Mouse (Mus musculus) intestine, embryonic 15.5 days (tissue): Measurements from ENCODE around the gene Ptcd2. TPM values are rescaled to one million over a fixed set of nuclear protein-coding genes. Genes with fewer than 3 reads are reported as not detected.

Experiments used
- ATAC-seq: fragments of 200-750 bp; cut with Nextera tagmentation; 2 replicates; pipeline ENCODE4 v1.8.0; 2017; ENCODE audit warnings: moderate TSS enrichment, moderate library complexity
- H3K27ac ChIP-seq: fragments of 300-500 bp; sonication (generic); 2 replicates; pipeline ENCODE4 v1.5.1; 2015; ENCODE audit warnings: mild to moderate bottlenecking, inconsistent platforms
- H3K27me3 ChIP-seq: fragments of 300-500 bp; sonication (generic); replicated peaks from 2 replicates; pipeline ENCODE4 v1.6.1; 2015; ENCODE audit warnings: inconsistent platforms
- H3K36me3 ChIP-seq: fragments of 300-500 bp; sonication (generic); 2 replicates; pipeline ENCODE4 v1.6.1; 2015; ENCODE audit warnings: inconsistent platforms
- H3K4me1 ChIP-seq: fragments of 300-500 bp; sonication (generic); replicated peaks from 2 replicates; pipeline ENCODE4 v1.6.1; 2015; ENCODE audit warnings: inconsistent platforms
- H3K4me2 ChIP-seq: fragments of 300-500 bp; sonication (generic); replicated peaks from 2 replicates; pipeline ENCODE4 v1.6.1; 2015; ENCODE audit warnings: mild to moderate bottlenecking, inconsistent platforms
- H3K4me3 ChIP-seq: fragments of 300-500 bp; sonication (generic); replicated peaks from 2 replicates; pipeline ENCODE4 v1.5.1; 2015; ENCODE audit warnings: inconsistent platforms
- H3K9ac ChIP-seq: fragments of 300-500 bp; sonication (generic); 2 replicates; pipeline ENCODE4 v1.6.1; 2015; ENCODE audit warnings: inconsistent platforms
- H3K9me3 ChIP-seq: fragments of 300-500 bp; sonication (generic); 2 replicates; pipeline ENCODE4 v1.6.1; 2016; ENCODE audit warnings: inconsistent platforms
- WGBS: fragments of 180-500 bp; shearing (Covaris S2); methylation state at CpG from one replicate; pipeline ENCODE4 v1.1.7; 2015; 5-methylcytosine and 5-hydroxymethylcytosine counted together
- polyA plus RNA-seq: library from polyadenylated mRNA; unstranded; fragments of >200 nt; fragmentation: Nextera tagmentation; extraction: Ambion mirVana; gene quantifications from 2 replicates; pipeline ENCODE4 v1.2.1, GENCODE M21; 2015

Ptcd2 gene
- 54.8 and 62.3 TPM in 2 replicates for polyA plus RNA-seq

DNA sequence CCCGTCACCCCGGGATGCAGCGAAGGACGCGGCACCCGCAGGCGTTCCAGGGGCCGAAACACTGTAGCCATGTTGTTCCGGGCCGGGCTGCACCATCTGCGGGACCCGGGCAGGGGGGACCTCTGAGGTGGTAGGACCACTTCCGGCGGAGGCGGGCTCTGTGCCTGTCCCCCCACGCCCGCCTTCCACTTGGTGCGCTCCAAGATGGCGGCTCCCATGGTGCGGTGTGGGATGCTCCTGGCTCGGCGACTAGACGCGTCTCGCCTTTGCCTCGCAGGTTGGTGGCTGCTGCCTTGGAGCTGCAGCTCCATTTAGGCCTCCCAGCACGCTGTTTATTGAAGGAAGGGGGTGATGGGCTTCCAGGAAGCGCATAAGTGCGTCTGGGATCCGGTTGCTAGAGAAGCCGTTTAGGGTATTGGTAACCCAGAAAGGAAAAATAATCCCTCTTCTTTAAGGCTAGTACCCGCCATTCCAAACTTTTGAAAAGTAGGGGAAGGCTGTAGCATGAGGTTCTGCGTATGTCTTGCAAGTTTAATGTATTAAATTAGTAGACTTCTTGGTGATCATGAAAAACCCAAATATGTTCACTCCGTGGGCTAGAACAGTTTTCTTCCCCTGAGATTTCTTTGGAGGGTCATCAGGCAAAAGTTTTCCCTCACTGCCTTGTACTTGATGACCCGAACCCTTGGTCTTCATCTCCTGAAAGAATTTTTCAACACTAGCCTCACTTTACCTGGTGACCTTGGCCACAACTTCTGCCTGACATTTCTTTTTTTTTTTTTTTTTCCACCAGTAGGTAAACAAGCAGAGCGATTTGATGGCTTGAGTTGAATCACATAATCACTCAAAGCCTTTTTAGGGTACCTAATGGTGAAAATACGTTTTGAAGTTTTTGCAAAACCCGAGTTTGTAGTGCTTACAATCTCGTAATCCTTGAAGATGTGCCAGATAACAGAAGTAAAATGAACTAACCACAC is at the start of gene Ptcd2, which contains the start of gene Mrps27:
TSS of gene Ptcd2 (minus strand) at position 107 of the 977 bp plus-strand sequence.
TSS of gene Mrps27 (plus strand) at position 188 of the 977 bp plus-strand sequence.
- H3K27ac ChIP-seq = peak within 1 kb of the TSS; percentile 88
- H3K4me2 ChIP-seq = peak within 1 kb of the TSS; percentile 67
- peaks cover 18% of the 10 kb centered on the region for H3K36me3 ChIP-seq

DNA sequence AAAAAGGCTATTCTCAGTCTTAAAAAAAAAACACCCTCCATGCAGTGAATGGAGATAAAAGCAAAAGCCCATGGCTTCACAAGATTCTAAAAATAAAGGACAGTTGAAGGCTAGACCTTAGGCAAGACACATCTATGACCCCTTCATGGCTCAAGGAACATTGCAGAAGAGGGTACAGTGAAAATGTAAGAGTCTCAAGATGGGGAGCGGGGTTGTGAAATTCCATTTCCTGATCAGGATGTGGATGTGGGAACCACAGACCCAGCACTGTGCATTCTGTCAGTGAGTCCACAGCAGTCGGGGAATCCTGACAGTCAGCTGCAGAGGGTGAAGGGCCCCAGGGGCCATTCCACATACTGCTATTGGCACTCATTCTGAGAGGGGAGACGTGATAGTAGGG is 48.6 kb upstream of the Ptcd2 start:
- Histone ChIP-seq H3K9ac (no peak overlapping the region), H3K4me2 (no peak overlapping the region), H3K27ac (no peak overlapping the region), H3K4me3 (no peak overlapping the region), H3K9me3 (no peaks in the 10 kb centered on the region), H3K36me3 (no peaks in the 10 kb centered on the region), H3K27me3 (no peaks in the 10 kb centered on the region), H3K4me1 (no peaks in the 10 kb centered on the region)
- 85% methylated on average over 3 of the region's 3 CpGs for WGBS
- ATAC-seq = no peak

More for the DNA sequence above, at the start of gene Ptcd2, which contains the start of gene Mrps27:
- H3K4me3 ChIP-seq = peak within 1 kb of the TSS; percentile 87
- no peaks in the 10 kb centered on the region for H3K9me3 ChIP-seq
- peak; percentile 99 for ATAC-seq
- H3K27me3 ChIP-seq = no peaks in the 10 kb centered on the region
- H3K4me1 ChIP-seq = 0 out of 2 replicates have a peak, but pooled peaks cover 4% of the 10 kb centered on the region
- H3K9ac ChIP-seq = peak within 1 kb of the TSS; percentile 90
- 2% methylated on average over 39 of the region's 39 CpGs for WGBS

DNA sequence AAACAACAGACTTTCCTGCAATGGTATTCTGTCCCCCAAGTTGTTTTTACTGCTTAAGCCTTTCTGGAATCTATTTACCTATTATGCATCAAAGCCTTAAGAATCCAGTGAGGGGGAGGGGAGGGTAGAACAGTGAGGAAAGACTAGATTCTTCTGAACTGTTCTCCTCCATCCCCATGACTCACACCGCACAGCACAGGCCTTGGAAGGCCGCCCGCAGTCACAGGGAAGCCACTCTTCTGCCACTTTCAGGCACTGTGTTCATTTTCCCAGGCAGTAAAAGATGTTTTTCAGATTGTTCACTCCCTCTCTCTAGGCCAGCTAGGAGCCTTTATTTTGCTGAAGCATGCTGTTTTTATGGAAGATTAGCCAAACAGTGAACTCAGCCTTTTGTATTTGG is 46.9 kb upstream of the Ptcd2 start:
- 87% methylated on average over 3 of the region's 3 CpGs for WGBS
- Histone ChIP-seq H3K9me3 (no peaks in the 10 kb centered on the region), H3K9ac (no peak overlapping the region), H3K4me3 (no peak overlapping the region), H3K27ac (no peak overlapping the region), H3K4me1 (no peaks in the 10 kb centered on the region), H3K4me2 (no peak overlapping the region), H3K27me3 (no peaks in the 10 kb centered on the region), H3K36me3 (no peaks in the 10 kb centered on the region)
- no peak for ATAC-seq

DNA sequence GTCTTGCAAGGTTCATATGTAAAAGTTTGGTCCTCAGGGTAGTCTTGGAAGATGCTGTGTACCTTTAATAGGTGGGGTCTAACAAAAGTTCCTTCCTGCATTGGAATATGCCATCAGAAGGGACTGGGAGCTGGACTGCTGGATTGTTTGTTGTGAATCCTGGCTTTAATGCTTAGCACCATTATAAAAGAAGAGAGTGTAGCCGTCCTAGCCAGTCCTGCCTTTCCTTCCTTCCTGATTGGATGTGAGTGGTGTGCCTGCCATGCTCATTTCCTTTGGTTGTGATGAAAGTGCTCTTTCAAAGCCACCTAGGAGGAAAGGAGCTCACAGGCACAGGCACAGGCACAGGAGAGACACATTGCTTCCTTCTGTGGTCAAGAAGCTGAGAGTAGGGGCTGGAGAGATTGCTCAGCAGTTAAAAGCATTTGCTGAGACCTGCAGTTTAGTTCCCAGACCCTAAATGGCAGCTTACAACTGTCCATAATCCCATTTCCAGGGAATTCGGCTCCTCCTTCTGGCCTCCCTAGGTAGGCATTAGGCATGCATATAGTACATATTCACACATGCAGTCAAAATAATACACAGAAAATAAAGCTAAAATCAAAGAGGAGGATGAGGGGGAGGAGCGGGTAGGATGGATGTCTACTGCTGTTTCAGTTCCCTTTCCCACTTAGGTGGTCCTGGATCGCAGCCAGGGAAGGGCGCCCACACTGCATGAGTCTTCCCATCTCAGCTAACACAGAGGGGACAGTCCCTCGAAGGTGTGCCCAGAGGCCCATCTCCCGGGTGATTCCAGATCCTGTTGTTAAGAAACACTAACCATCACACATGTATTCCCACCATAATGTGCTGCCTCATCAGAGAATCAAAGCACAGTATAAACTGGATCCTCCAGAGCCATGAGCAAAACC is 43.7 kb upstream of the Ptcd2 start:
- Histone ChIP-seq H3K27ac (no peak overlapping the region), H3K4me1 (no peaks in the 10 kb centered on the region), H3K9ac (no peak overlapping the region), H3K36me3 (no peaks in the 10 kb centered on the region), H3K4me2 (no peak overlapping the region), H3K27me3 (no peaks in the 10 kb centered on the region), H3K4me3 (no peak overlapping the region), H3K9me3 (no peaks in the 10 kb centered on the region)
- 72% methylated on average over 7 of the region's 7 CpGs for WGBS
- ATAC-seq = no peak

GRCm38 (mm10) chr13:99386341-99386740 is 41.8 kb upstream of the Ptcd2 start:
- 85% methylated on average over 7 of the region's 7 CpGs for WGBS

GRCm38 (mm10) chr13:99385911-99386310 is 41.4 kb upstream of the Ptcd2 start:
- H3K27ac ChIP-seq = no peak overlapping the region
- WGBS = 93% methylated on average over 6 of the region's 6 CpGs
- no peak overlapping the region for H3K4me2 ChIP-seq

More at GRCm38 (mm10) chr13:99386341-99386740, 41.8 kb upstream of the Ptcd2 start:
- no peak for ATAC-seq
- Histone ChIP-seq H3K9ac (no peak overlapping the region), H3K4me3 (no peak overlapping the region), H3K4me2 (no peak overlapping the region), H3K27ac (no peak overlapping the region), H3K9me3 (no peaks in the 10 kb centered on the region), H3K4me1 (no peaks in the 10 kb centered on the region), H3K27me3 (no peaks in the 10 kb centered on the region), H3K36me3 (no peaks in the 10 kb centered on the region)

DNA sequence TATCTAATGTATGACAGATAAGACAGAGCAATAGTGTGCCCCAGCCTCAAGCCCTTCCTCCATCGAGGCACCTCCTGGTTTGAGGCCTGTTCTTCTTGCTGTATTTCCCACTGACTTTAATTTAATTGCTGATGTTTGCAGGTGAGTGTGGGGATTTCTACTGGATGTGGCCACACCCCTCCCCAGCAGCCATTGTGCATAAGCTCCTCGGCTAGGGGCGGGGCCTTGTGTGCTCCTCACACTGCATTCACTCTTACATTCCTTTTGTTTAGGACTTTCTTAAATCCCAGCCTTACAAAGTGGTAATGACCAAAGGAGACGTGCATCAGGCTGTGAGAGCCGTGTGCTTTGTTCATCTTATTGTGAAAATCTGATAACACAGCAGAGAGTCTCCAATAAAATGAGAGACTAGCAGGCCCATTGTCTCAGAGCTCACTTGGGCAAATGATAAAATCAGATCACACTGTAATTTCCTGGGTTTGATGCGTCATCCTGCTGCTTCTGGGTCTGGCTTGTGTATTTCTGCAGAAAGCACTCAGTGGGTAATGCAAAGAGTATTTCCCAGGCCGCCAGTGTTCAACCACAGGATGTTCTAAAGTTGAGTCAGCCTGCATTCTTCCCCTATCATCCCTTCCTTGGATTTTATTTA is 40.2 kb upstream of the Ptcd2 start:
- 78% methylated on average over 7 of the region's 7 CpGs for WGBS
- Histone ChIP-seq H3K36me3 (no peaks in the 10 kb centered on the region), H3K27me3 (no peaks in the 10 kb centered on the region), H3K27ac (no peak overlapping the region; the same call in 1 of the 2 replicates), H3K4me2 (no peak overlapping the region), H3K4me1 (no peaks in the 10 kb centered on the region), H3K4me3 (no peak overlapping the region), H3K9me3 (no peaks in the 10 kb centered on the region), H3K9ac (no peak overlapping the region)
- no peak for ATAC-seq

More at GRCm38 (mm10) chr13:99385911-99386310, 41.4 kb upstream of the Ptcd2 start:
- Histone ChIP-seq H3K27me3 (no peaks in the 10 kb centered on the region), H3K4me3 (no peak overlapping the region), H3K4me1 (no peaks in the 10 kb centered on the region), H3K9me3 (no peaks in the 10 kb centered on the region), H3K36me3 (no peaks in the 10 kb centered on the region), H3K9ac (no peak overlapping the region)
- no peak for ATAC-seq

DNA sequence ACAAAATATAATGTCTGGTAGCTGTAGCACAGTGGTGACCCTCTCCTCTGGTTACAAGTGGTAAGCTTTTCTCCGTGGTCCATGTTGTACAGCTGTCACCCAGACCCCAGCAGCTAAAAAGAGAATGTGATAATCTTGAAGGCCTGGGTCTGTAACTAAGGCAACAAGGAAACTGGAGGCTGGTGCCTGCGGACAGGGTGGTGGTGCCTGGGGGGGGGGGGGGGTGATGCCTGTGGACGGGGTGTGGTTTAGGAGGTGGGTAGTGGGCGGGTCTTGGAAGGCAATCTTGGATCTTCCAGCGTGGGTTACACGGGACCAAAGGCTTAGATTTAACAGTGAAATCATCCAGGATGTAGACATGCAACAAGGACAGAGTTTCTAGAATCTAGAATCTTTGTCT is 37.9 kb upstream of the Ptcd2 start:
- H3K27me3 ChIP-seq = no peaks in the 10 kb centered on the region
- no peak overlapping the region for H3K4me2 ChIP-seq
- ATAC-seq = no peak
- H3K36me3 ChIP-seq = no peaks in the 10 kb centered on the region
- no peak overlapping the region for H3K4me3 ChIP-seq
- H3K4me1 ChIP-seq = no peaks in the 10 kb centered on the region
- 65% methylated on average over 6 of the region's 6 CpGs for WGBS
- no peak overlapping the region for H3K9ac ChIP-seq
- H3K9me3 ChIP-seq = no peaks in the 10 kb centered on the region
- H3K27ac ChIP-seq = no peak overlapping the region

GRCm38 (mm10) chr13:99378223-99378622 is 33.7 kb upstream of the Ptcd2 start:
- H3K9ac ChIP-seq = no peak overlapping the region
- H3K27me3 ChIP-seq = no peaks in the 10 kb centered on the region
- no peaks in the 10 kb centered on the region for H3K9me3 ChIP-seq
- H3K36me3 ChIP-seq = no peaks in the 10 kb centered on the region
- 89% methylated on average over 1 of the region's 1 CpGs for WGBS
- no peak for ATAC-seq
- H3K4me1 ChIP-seq = no peaks in the 10 kb centered on the region
- H3K4me2 ChIP-seq = no peak overlapping the region
- no peak overlapping the region for H3K4me3 ChIP-seq
- H3K27ac ChIP-seq = no peak overlapping the region

GRCm38 (mm10) chr13:99377055-99377454 is 32.5 kb upstream of the Ptcd2 start:
- Histone ChIP-seq H3K4me3 (no peak overlapping the region), H3K36me3 (no peaks in the 10 kb centered on the region), H3K9me3 (no peaks in the 10 kb centered on the region), H3K4me1 (no peaks in the 10 kb centered on the region), H3K27me3 (no peaks in the 10 kb centered on the region), H3K27ac (no peak overlapping the region), H3K9ac (no peak overlapping the region), H3K4me2 (no peak overlapping the region)
- 82% methylated on average over 6 of the region's 6 CpGs for WGBS
- no peak for ATAC-seq

DNA sequence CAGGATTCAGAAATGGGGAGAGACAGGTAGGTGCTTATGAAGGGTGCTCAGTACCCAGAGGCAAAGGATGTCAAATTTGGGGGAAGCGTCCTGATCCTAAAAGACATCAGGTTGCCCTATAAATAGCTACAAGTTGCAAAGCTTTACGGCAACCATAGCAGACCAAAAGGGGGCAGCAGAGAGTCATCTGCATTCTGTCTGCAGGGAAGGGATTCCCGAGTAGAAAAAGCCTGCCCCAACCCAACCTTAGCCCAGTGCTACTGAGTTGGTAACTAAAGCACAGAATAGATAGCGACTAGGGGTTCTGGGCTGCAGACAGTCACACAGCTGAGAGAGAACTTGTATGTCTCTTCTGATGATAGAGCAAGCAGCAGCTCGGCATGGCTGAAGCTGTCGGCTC is 31.0 kb upstream of the Ptcd2 start:
- 36% methylated on average over 6 of the region's 6 CpGs for WGBS
- H3K36me3 ChIP-seq = no peaks in the 10 kb centered on the region
- ATAC-seq = peak; percentile 41; the same call in 1 of the 2 replicates

More for the DNA sequence above, 31.0 kb upstream of the Ptcd2 start:
- no peaks in the 10 kb centered on the region for H3K27me3 ChIP-seq
- no peak overlapping the region for H3K9ac ChIP-seq
- no peaks in the 10 kb centered on the region for H3K4me1 ChIP-seq
- H3K9me3 ChIP-seq = no peaks in the 10 kb centered on the region
- H3K4me3 ChIP-seq = no peak overlapping the region
- H3K27ac ChIP-seq = no peak overlapping the region
- H3K4me2 ChIP-seq = no peak overlapping the region
